Comparison of ENCODE assay signal across 8 mouse cellular contexts in genomic region chr4:35354046-35354445, GRCm38 (mm10).
DNase-seq lines count a peak whose midpoint lies in the region; ATAC-seq and TF ChIP-seq lines count a peak whose summit lies in the region.

No protein-coding gene starts in this region.

- ATAC-seq in forebrain, embryonic 14.5 days = peak; percentile 34; the same call in 1 of the 2 replicates
- no peak for ATAC-seq in forebrain, embryonic 12.5 days (ENCODE audit: low FRiP score)
- ATAC-seq in lung, embryonic 16.5 days (ENCODE audit: low read depth) = peak; percentile 68; the same call in 1 of the 2 replicates
- ATAC-seq in hindbrain, embryonic 15.5 days (ENCODE audit: low FRiP score, low read depth) = 0 out of 2 replicates have a peak, but pooled peaks have one; percentile 34

- H3K4me3 ChIP-seq in forebrain, embryonic 14.5 days (ENCODE audit: low read depth, low read length) = no peak overlapping the region
- H3K4me3 ChIP-seq in forebrain, embryonic 12.5 days (replicated peaks) = no peak overlapping the region
- no peak overlapping the region for H3K4me3 ChIP-seq in lung, embryonic 16.5 days (ENCODE audit: low read length)
- no peak overlapping the region for H3K4me3 ChIP-seq in lung, adult 2 months (replicated peaks; ENCODE audit: extremely low read depth, low read depth, low read length)
- no peak overlapping the region for H3K4me3 ChIP-seq in hindbrain, embryonic 15.5 days

- H3K36me3 ChIP-seq in forebrain, embryonic 14.5 days (ENCODE audit: control insufficient read depth, insufficient read depth, low read length) = no peaks in the 10 kb centered on the region
- no peaks in the 10 kb centered on the region for H3K36me3 ChIP-seq in forebrain, embryonic 12.5 days (replicated peaks)
- H3K36me3 ChIP-seq in lung, embryonic 16.5 days (ENCODE audit: control insufficient read depth, insufficient read depth, low read length) = no peaks in the 10 kb centered on the region
- no peaks in the 10 kb centered on the region for H3K36me3 ChIP-seq in hindbrain, embryonic 15.5 days

- no peak for TF ChIP-seq CTCF in lung, adult 2 months (IDR thresholded peaks at IDR 0.05; ENCODE audit: insufficient read depth, low read length)

- no peak overlapping the region for H3K27ac ChIP-seq in forebrain, embryonic 14.5 days (ENCODE audit: low read depth, low read length)
- H3K27ac ChIP-seq in forebrain, embryonic 12.5 days = no peak overlapping the region
- H3K27ac ChIP-seq in lung, embryonic 16.5 days (ENCODE audit: low read length) = no peak overlapping the region
- H3K27ac ChIP-seq in hindbrain, embryonic 15.5 days (replicated peaks) = no peak overlapping the region

- H3K9ac ChIP-seq in forebrain, embryonic 14.5 days (ENCODE audit: low read length) = no peak overlapping the region
- H3K9ac ChIP-seq in forebrain, embryonic 12.5 days = no peak overlapping the region
- H3K9ac ChIP-seq in lung, embryonic 16.5 days (ENCODE audit: low read length) = no peak overlapping the region
- no peak overlapping the region for H3K9ac ChIP-seq in hindbrain, embryonic 15.5 days

- H3K9me3 ChIP-seq in forebrain, embryonic 14.5 days (replicated peaks; ENCODE audit: control insufficient read depth, low read length) = no peaks in the 10 kb centered on the region
- no peaks in the 10 kb centered on the region for H3K9me3 ChIP-seq in forebrain, embryonic 12.5 days
- no peaks in the 10 kb centered on the region for H3K9me3 ChIP-seq in lung, embryonic 16.5 days (ENCODE audit: control insufficient read depth, low read length)
- H3K9me3 ChIP-seq in hindbrain, embryonic 15.5 days = no peaks in the 10 kb centered on the region

- no peaks in the 10 kb centered on the region for H3K27me3 ChIP-seq in forebrain, embryonic 14.5 days (replicated peaks; ENCODE audit: control insufficient read depth, insufficient read depth, low read length)
- H3K27me3 ChIP-seq in forebrain, embryonic 12.5 days = no peaks in the 10 kb centered on the region
- no peaks in the 10 kb centered on the region for H3K27me3 ChIP-seq in lung, embryonic 16.5 days (ENCODE audit: control insufficient read depth, insufficient read depth, low read depth, low read length)
- no peaks in the 10 kb centered on the region for H3K27me3 ChIP-seq in hindbrain, embryonic 15.5 days

- WGBS in forebrain, embryonic 14.5 days = 63% methylated on average over 14 of the region's 14 CpGs
- 71% methylated on average over 14 of the region's 14 CpGs for WGBS in forebrain, embryonic 12.5 days
- 47% methylated on average over 14 of the region's 14 CpGs for WGBS in lung, embryonic 16.5 days
- WGBS in lung, adult 2 months = 64% methylated on average over 14 of the region's 14 CpGs
- 54% methylated on average over 14 of the region's 14 CpGs for WGBS in hindbrain, embryonic 15.5 days

- TF ChIP-seq POLR2A in lung, adult 2 months (IDR thresholded peaks at IDR 0.05; ENCODE audit: borderline replicate concordance, extremely low read depth, low read depth, low read length) = no peak

- DNase-seq in forebrain, embryonic 14.5 days (ENCODE audit: low spot score) = peak; percentile 28
- DNase-seq in lung, adult 2 months = no peak
- DNase-seq in retina, embryonic 14.5 days (ENCODE audit: low spot score) = peak; percentile 54
- DNase-seq in left cerebral cortex, adult 18-20 months (ENCODE audit: low spot score in 2 of 2) = no peak
- no peak for DNase-seq in frontal cortex, postnatal 36 days (ENCODE audit: low spot score in 2 of 2)

- H3K4me2 ChIP-seq in forebrain, embryonic 14.5 days (ENCODE audit: low read length) = no peak overlapping the region
- no peak overlapping the region for H3K4me2 ChIP-seq in forebrain, embryonic 12.5 days
- H3K4me2 ChIP-seq in lung, embryonic 16.5 days (ENCODE audit: low read depth, low read length) = no peak overlapping the region
- no peak overlapping the region for H3K4me2 ChIP-seq in hindbrain, embryonic 15.5 days

- H3K4me1 ChIP-seq in forebrain, embryonic 14.5 days (ENCODE audit: control insufficient read depth, insufficient read depth, low read length) = no peaks in the 10 kb centered on the region
- H3K4me1 ChIP-seq in forebrain, embryonic 12.5 days = no peaks in the 10 kb centered on the region
- no peaks in the 10 kb centered on the region for H3K4me1 ChIP-seq in lung, embryonic 16.5 days (replicated peaks; ENCODE audit: control insufficient read depth, insufficient read depth, low read length)
- no peaks in the 10 kb centered on the region for H3K4me1 ChIP-seq in lung, adult 2 months (ENCODE audit: control insufficient read depth, insufficient read depth, low read length)
- H3K4me1 ChIP-seq in hindbrain, embryonic 15.5 days (replicated peaks) = no peaks in the 10 kb centered on the region

Comparison
In these comparisons a context has a peak if more than half of its experiments do, and no peak if none do; other contexts are left out.
1. DNase-seq: peak in forebrain, embryonic 14.5 days (single experiment) and retina, embryonic 14.5 days (single experiment); none in lung, adult 2 months (single experiment), left cerebral cortex, adult 18-20 months (0 of 2) and frontal cortex, postnatal 36 days (0 of 2).